Mouse (Mus musculus): ENCODE results near the gene Ninl.

DNA sequence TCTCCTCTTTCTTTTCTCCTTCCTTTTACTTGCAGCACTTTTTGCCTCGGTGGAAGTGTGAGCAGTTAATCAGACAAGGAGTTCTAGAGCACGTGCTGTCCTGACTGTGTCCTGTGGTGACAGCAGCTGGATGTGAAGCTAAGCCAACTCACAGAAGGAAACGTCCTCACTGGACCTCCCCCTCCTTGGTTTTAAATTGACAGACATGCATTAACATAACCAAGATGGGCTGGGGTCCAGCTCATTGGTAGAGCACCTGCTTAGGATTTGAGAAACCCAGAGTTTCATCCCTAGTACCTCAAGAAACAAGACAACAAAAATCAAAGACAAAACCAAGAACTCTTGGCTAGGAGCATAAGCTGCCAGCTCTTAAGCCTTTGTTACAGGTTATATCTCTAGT, 108.4 kb downstream of the Ninl start:
- TF ChIP-seq GATA1 (IDR thresholded peaks at IDR 0.05; ENCODE audit: low read length) (no peak), TAL1 (IDR thresholded peaks at IDR 0.05; ENCODE audit: low read length) (no peak)
